Mouse (Mus musculus): ENCODE measurements around the gene Dnah8. TPM values are rescaled to one million over a fixed set of nuclear protein-coding genes. Genes with fewer than 3 reads are reported as not detected.
A peak's percentile ranks its signal among the peaks of the same experiment; 100 is the strongest.

Dnah8 gene
- total and polyA plus RNA-seq, 2 experiments from 2014 or later: 3.1 to 4.2 TPM

- no peak overlapping the region for H3K9ac ChIP-seq (replicated peaks; ENCODE audit: low read length, poor library complexity, severe bottlenecking)
- ATAC-seq (ENCODE audit: low FRiP score) (no peak), DNase-seq (ENCODE audit: low spot score) (no peak)
- no peaks in the 10 kb centered on the region for H3K9me3 ChIP-seq (ENCODE audit: low read length)
- no peak for TF ChIP-seq CTCF (IDR thresholded peaks at IDR 0.05)
- WGBS: 61% methylated on average over 1 of the region's 1 CpGs
- H3K4me1 ChIP-seq (ENCODE audit: insufficient read depth, low read length): no peaks in the 10 kb centered on the region
- no peaks in the 10 kb centered on the region for H3K27me3 ChIP-seq (ENCODE audit: insufficient read depth, low read length)
- H3K4me2 ChIP-seq (ENCODE audit: low read depth, low read length, poor library complexity, severe bottlenecking): no peak overlapping the region
- no peaks in the 10 kb centered on the region for H3K36me3 ChIP-seq (ENCODE audit: insufficient read depth, low read length)
- H3K4me3 ChIP-seq (ENCODE audit: low read depth, low read length): no peak overlapping the region
- no peak overlapping the region for H3K27ac ChIP-seq (ENCODE audit: low read depth, low read length)
Observed at GRCm38 (mm10) chr17:30637714-30638113, 13.6 kb downstream of the Dnah8 start.

DNA sequence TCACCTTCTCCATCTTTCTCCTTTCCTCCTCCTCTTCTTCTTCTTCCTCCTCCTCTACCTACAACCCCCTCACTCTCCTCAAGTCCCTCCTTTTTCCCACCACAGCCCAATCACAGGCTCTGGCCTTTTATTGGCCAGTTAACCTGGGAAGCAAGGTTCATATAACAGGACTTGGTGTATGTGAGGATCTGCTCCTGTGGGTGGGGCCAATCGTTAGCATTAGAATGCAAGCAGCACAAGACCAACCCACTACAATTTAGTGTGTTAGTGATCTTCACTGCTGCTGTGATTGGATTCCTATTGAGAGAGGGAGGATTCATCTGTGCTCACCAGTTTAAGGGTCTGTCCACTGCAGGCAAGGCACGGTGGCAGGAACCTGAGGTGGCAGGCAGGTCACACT lies 14.8 kb downstream of the Dnah8 start:
- Histone ChIP-seq H3K27me3 (ENCODE audit: insufficient read depth, low read length) (no peaks in the 10 kb centered on the region), H3K9me3 (ENCODE audit: low read length) (no peaks in the 10 kb centered on the region), H3K9ac (replicated peaks; ENCODE audit: low read length, poor library complexity, severe bottlenecking) (no peak overlapping the region), H3K4me3 (ENCODE audit: low read depth, low read length) (no peak overlapping the region), H3K36me3 (ENCODE audit: insufficient read depth, low read length) (no peaks in the 10 kb centered on the region), H3K4me2 (ENCODE audit: low read depth, low read length, poor library complexity, severe bottlenecking) (no peak overlapping the region), H3K27ac (ENCODE audit: low read depth, low read length) (no peak overlapping the region), H3K4me1 (ENCODE audit: insufficient read depth, low read length) (no peaks in the 10 kb centered on the region)
- TF ChIP-seq CTCF (IDR thresholded peaks at IDR 0.05): no peak
- 81% methylated on average over 2 of the region's 2 CpGs for WGBS
- DNase-seq (ENCODE audit: low spot score) (no peak), ATAC-seq (ENCODE audit: low FRiP score) (no peak)

- H3K36me3 ChIP-seq (ENCODE audit: insufficient read depth, low read length): no peaks in the 10 kb centered on the region
- H3K9me3 ChIP-seq (ENCODE audit: low read length): no peaks in the 10 kb centered on the region
- no peak overlapping the region for H3K4me2 ChIP-seq (ENCODE audit: low read depth, low read length, poor library complexity, severe bottlenecking)
- DNase-seq (ENCODE audit: low spot score): no peak
- no peak overlapping the region for H3K4me3 ChIP-seq (ENCODE audit: low read depth, low read length)
- no peaks in the 10 kb centered on the region for H3K4me1 ChIP-seq (ENCODE audit: insufficient read depth, low read length)
- no peak for TF ChIP-seq CTCF (IDR thresholded peaks at IDR 0.05)
- no peaks in the 10 kb centered on the region for H3K27me3 ChIP-seq (ENCODE audit: insufficient read depth, low read length)
- H3K27ac ChIP-seq (ENCODE audit: low read depth, low read length): no peak overlapping the region
- no peak overlapping the region for H3K9ac ChIP-seq (replicated peaks; ENCODE audit: low read length, poor library complexity, severe bottlenecking)
- 92% methylated on average over 5 of the region's 5 CpGs for WGBS
- ATAC-seq (ENCODE audit: low FRiP score): no peak
Observed at GRCm38 (mm10) chr17:30640896-30641295, 16.7 kb downstream of the Dnah8 start.

GRCm38 (mm10) chr17:30648770-30649169 lies 24.6 kb downstream of the Dnah8 start:
- Histone ChIP-seq H3K4me2 (ENCODE audit: low read depth, low read length, poor library complexity, severe bottlenecking) (no peak overlapping the region), H3K4me1 (ENCODE audit: insufficient read depth, low read length) (no peaks in the 10 kb centered on the region), H3K4me3 (ENCODE audit: low read depth, low read length) (no peak overlapping the region), H3K27me3 (ENCODE audit: insufficient read depth, low read length) (no peaks in the 10 kb centered on the region), H3K9me3 (ENCODE audit: low read length) (no peaks in the 10 kb centered on the region), H3K36me3 (ENCODE audit: insufficient read depth, low read length) (no peaks in the 10 kb centered on the region), H3K27ac (ENCODE audit: low read depth, low read length) (no peak overlapping the region), H3K9ac (replicated peaks; ENCODE audit: low read length, poor library complexity, severe bottlenecking) (no peak overlapping the region)
- TF ChIP-seq CTCF (IDR thresholded peaks at IDR 0.05): peak; percentile 34
- DNase-seq (ENCODE audit: low spot score) (no peak), ATAC-seq (ENCODE audit: low FRiP score) (no peak)
- 100% methylated on average over 3 of the region's 3 CpGs for WGBS

DNA sequence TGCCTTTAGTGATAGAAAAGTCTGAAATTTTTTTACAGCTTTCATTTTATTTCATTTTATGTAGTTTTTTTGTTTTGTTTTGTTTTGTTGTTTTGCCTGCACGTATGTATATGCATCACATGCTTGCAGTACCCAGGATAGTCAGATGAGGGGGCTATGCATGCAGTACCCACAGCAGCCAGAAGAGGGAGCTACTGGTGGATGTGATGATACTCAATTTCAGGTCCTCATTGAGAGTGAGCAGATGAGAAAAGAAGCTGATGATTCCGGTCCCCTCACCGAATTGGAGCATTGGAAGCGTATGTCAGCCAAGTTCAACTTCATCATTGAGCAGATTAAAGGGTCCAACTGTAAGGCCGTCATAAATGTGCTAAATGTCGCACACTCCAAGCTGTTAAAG lies 28.9 kb downstream of the Dnah8 start:
- H3K4me1 ChIP-seq (ENCODE audit: insufficient read depth, low read length): no peaks in the 10 kb centered on the region
- no peak overlapping the region for H3K4me2 ChIP-seq (ENCODE audit: low read depth, low read length, poor library complexity, severe bottlenecking)
- no peak overlapping the region for H3K4me3 ChIP-seq (ENCODE audit: low read depth, low read length)
- DNase-seq (ENCODE audit: low spot score): no peak
- WGBS: 96% methylated on average over 6 of the region's 6 CpGs
- H3K27me3 ChIP-seq (ENCODE audit: insufficient read depth, low read length): no peaks in the 10 kb centered on the region
- H3K36me3 ChIP-seq (ENCODE audit: insufficient read depth, low read length): no peaks in the 10 kb centered on the region
- TF ChIP-seq CTCF (IDR thresholded peaks at IDR 0.05): peak; percentile 71
- no peaks in the 10 kb centered on the region for H3K9me3 ChIP-seq (ENCODE audit: low read length)
- H3K27ac ChIP-seq (ENCODE audit: low read depth, low read length): no peak overlapping the region
- no peak overlapping the region for H3K9ac ChIP-seq (replicated peaks; ENCODE audit: low read length, poor library complexity, severe bottlenecking)
- no peak for ATAC-seq (ENCODE audit: low FRiP score)

- peak overlapping the region; percentile 8; the same call in 1 of the 2 replicates for H3K27ac ChIP-seq (ENCODE audit: low read depth, low read length)
- TF ChIP-seq CTCF (IDR thresholded peaks at IDR 0.05): no peak
- no peaks in the 10 kb centered on the region for H3K36me3 ChIP-seq (ENCODE audit: insufficient read depth, low read length)
- H3K4me3 ChIP-seq (ENCODE audit: low read depth, low read length): peak overlapping the region; percentile 27
- 45% methylated on average over 8 of the region's 8 CpGs for WGBS
- DNase-seq (ENCODE audit: low spot score) (no peak), ATAC-seq (ENCODE audit: low FRiP score) (no peak)
- H3K27me3 ChIP-seq (ENCODE audit: insufficient read depth, low read length): no peaks in the 10 kb centered on the region
- no peaks in the 10 kb centered on the region for H3K9me3 ChIP-seq (ENCODE audit: low read length)
- H3K9ac ChIP-seq (replicated peaks; ENCODE audit: low read length, poor library complexity, severe bottlenecking): no peak overlapping the region; the same call in 1 of the 2 replicates
- H3K4me2 ChIP-seq (ENCODE audit: low read depth, low read length, poor library complexity, severe bottlenecking): peak overlapping the region; percentile 35
- H3K4me1 ChIP-seq (ENCODE audit: insufficient read depth, low read length): no peaks in the 10 kb centered on the region
Observed at GRCm38 (mm10) chr17:30657530-30658151, 33.5 kb downstream of the Dnah8 start.

Measured in midbrain, postnatal 0 days (tissue).